Mouse (Mus musculus): ENCODE measurements around the gene Fdx1l. TPM values are rescaled to one million over a fixed set of nuclear protein-coding genes. Genes with fewer than 3 reads are reported as not detected.

Fdx1l gene
- polyA plus RNA-seq, 1 experiment from 2014 or later = 29.1 TPM

DNA sequence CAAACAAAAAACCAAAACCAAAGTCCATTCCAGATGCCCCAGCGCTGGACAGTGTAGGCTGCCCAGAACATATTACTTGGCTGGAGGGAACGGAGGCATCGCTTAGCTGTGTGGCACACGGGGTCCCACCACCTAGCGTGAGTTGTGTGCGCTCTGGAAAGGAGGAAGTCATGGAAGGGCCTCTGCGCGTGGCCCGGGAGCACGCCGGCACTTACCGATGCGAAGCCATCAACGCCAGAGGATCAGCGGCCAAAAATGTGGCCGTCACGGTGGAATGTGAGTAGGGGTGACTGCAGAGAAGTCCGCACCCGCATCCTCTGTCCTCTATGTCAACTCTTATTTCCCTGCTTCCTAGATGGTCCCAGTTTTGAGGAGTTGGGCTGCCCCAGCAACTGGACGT is 37.3 kb downstream of the Fdx1l start:
- peaks cover 90% of the 10 kb centered on the region for H3K4me1 ChIP-seq (replicated peaks)
- no peak overlapping the region for H3K9ac ChIP-seq
- H3K4me3 ChIP-seq (replicated peaks) = no peak overlapping the region
- 9% methylated on average over 20 of the region's 20 CpGs for WGBS (ENCODE audit: insufficient replicate concordance)
- no peaks in the 10 kb centered on the region for H3K9me3 ChIP-seq (replicated peaks)
- H3K36me3 ChIP-seq (replicated peaks) = no peaks in the 10 kb centered on the region; the same call in 1 of the 2 replicates
- no peak overlapping the region for H3K4me2 ChIP-seq
- ATAC-seq (ENCODE audit: insufficient read depth) = no peak
- peaks cover 89% of the 10 kb centered on the region for H3K27me3 ChIP-seq
- no peak overlapping the region for H3K27ac ChIP-seq (replicated peaks)

DNA sequence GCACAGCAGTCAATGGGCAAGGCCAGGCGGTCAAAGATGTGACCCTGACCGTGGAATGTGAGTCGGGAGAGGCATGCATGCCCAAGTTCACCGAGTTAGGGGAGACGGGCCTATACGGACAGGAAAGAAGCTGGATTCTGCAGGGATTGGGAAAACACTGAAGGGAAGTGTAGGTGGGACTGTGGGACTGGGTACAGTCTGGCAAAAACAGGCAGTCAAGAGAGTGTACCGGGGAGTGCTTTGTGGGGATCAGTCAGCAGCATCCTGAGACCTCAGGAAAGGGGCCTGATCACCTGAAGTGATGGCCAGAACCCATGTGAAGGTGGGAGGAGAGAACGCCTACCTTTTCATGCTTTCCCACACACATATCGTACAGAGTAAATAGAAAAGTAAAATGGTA is 37.8 kb downstream of the Fdx1l start:
- H3K27ac ChIP-seq (replicated peaks) = no peak overlapping the region
- H3K4me1 ChIP-seq (replicated peaks) = peaks cover 90% of the 10 kb centered on the region
- 33% methylated on average over 9 of the region's 9 CpGs for WGBS (ENCODE audit: insufficient replicate concordance)
- no peak overlapping the region for H3K4me3 ChIP-seq (replicated peaks)
- peaks cover 89% of the 10 kb centered on the region for H3K27me3 ChIP-seq
- no peaks in the 10 kb centered on the region; the same call in 1 of the 2 replicates for H3K36me3 ChIP-seq (replicated peaks)
- H3K4me2 ChIP-seq = no peak overlapping the region
- H3K9ac ChIP-seq = no peak overlapping the region
- no peaks in the 10 kb centered on the region for H3K9me3 ChIP-seq (replicated peaks)
- ATAC-seq (ENCODE audit: insufficient read depth) = no peak

- H3K4me1 ChIP-seq (replicated peaks) = peaks cover 90% of the 10 kb centered on the region
- ATAC-seq (ENCODE audit: insufficient read depth) = no peak
Measured at GRCm38 (mm10) chr9:21034481-21035085, 38.8 kb downstream of the Fdx1l start.

GRCm38 (mm10) chr9:21033136-21033535 is 40.3 kb downstream of the Fdx1l start:
- peaks cover 67% of the 10 kb centered on the region for H3K27me3 ChIP-seq
- H3K27ac ChIP-seq (replicated peaks) = no peak overlapping the region
- peak overlapping the region; percentile 77 for H3K4me3 ChIP-seq (replicated peaks)
- H3K4me1 ChIP-seq (replicated peaks) = peaks cover 93% of the 10 kb centered on the region
- no peaks in the 10 kb centered on the region for H3K9me3 ChIP-seq (replicated peaks)
- ATAC-seq (ENCODE audit: insufficient read depth) = peak; percentile 20; the same call in 1 of the 2 replicates
- H3K36me3 ChIP-seq (replicated peaks) = no peaks in the 10 kb centered on the region; the same call in 1 of the 2 replicates
- under 1% methylated on average over 34 of the region's 34 CpGs for WGBS (ENCODE audit: insufficient replicate concordance)
- peak overlapping the region; percentile 100 for H3K4me2 ChIP-seq
- peak overlapping the region; percentile 86 for H3K9ac ChIP-seq

More at GRCm38 (mm10) chr9:21034481-21035085, 38.8 kb downstream of the Fdx1l start:
- Histone ChIP-seq H3K27me3 (peaks cover 81% of the 10 kb centered on the region), H3K4me3 (replicated peaks) (peak overlapping the region; percentile 3; the same call in 1 of the 2 replicates), H3K36me3 (replicated peaks) (no peaks in the 10 kb centered on the region; the same call in 1 of the 2 replicates), H3K9me3 (replicated peaks) (no peaks in the 10 kb centered on the region), H3K9ac (no peak overlapping the region), H3K27ac (replicated peaks) (no peak overlapping the region), H3K4me2 (no peak overlapping the region)
- WGBS (ENCODE audit: insufficient replicate concordance) = 4% methylated on average over 17 of the region's 17 CpGs

DNA sequence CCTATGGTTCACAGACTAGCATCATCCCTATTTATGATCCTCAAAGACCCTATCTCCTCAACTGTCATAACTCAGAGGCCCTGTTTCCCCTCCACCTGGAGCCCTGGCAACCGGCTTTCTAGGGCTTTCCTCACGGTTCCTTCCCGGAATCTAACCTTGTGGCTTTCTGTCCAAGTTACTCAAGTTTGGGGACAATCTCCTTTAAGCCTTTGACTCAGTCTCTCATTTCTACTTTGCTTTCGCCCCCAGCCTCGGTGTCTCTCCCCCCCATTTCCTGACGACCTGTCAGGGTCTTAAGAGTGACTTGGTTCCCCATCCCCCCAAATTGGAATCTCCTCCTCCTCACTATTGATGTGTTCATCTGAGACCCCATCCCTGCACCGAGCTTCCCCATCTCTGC is 40.9 kb downstream of the Fdx1l start:
- no peak overlapping the region for H3K27ac ChIP-seq (replicated peaks)
- peak overlapping the region; percentile 77 for H3K4me3 ChIP-seq (replicated peaks)
- 3% methylated on average over 7 of the region's 7 CpGs for WGBS (ENCODE audit: insufficient replicate concordance)
- H3K4me1 ChIP-seq (replicated peaks) = peaks cover 95% of the 10 kb centered on the region
- peaks cover 60% of the 10 kb centered on the region for H3K27me3 ChIP-seq
- no peak for ATAC-seq (ENCODE audit: insufficient read depth)
- H3K4me2 ChIP-seq = peak overlapping the region; percentile 100
- H3K36me3 ChIP-seq (replicated peaks) = no peaks in the 10 kb centered on the region; the same call in 1 of the 2 replicates
- H3K9me3 ChIP-seq (replicated peaks) = no peaks in the 10 kb centered on the region
- peak overlapping the region; percentile 86; the same call in 1 of the 2 replicates for H3K9ac ChIP-seq

GRCm38 (mm10) chr9:21031896-21032351 is 41.5 kb downstream of the Fdx1l start, which contains the start of gene Icam5:
Gene Icam5 (plus strand): TSS chr9:21032073.
- no peak for ATAC-seq (ENCODE audit: insufficient read depth)
- H3K4me1 ChIP-seq (replicated peaks) = peaks cover 95% of the 10 kb centered on the region
- peak within 1 kb of the TSS; percentile 99 for H3K27ac ChIP-seq (replicated peaks)
- peaks cover 4% of the 10 kb centered on the region for H3K36me3 ChIP-seq (replicated peaks)
- H3K4me3 ChIP-seq (replicated peaks) = peak within 1 kb of the TSS; percentile 77
- peak within 1 kb of the TSS; percentile 100 for H3K4me2 ChIP-seq
- H3K27me3 ChIP-seq = peaks cover 54% of the 10 kb centered on the region
- H3K9ac ChIP-seq = peak within 1 kb of the TSS; percentile 86
- no peaks in the 10 kb centered on the region for H3K9me3 ChIP-seq (replicated peaks)
- WGBS (ENCODE audit: insufficient replicate concordance) = under 1% methylated on average over 35 of the region's 35 CpGs

DNA sequence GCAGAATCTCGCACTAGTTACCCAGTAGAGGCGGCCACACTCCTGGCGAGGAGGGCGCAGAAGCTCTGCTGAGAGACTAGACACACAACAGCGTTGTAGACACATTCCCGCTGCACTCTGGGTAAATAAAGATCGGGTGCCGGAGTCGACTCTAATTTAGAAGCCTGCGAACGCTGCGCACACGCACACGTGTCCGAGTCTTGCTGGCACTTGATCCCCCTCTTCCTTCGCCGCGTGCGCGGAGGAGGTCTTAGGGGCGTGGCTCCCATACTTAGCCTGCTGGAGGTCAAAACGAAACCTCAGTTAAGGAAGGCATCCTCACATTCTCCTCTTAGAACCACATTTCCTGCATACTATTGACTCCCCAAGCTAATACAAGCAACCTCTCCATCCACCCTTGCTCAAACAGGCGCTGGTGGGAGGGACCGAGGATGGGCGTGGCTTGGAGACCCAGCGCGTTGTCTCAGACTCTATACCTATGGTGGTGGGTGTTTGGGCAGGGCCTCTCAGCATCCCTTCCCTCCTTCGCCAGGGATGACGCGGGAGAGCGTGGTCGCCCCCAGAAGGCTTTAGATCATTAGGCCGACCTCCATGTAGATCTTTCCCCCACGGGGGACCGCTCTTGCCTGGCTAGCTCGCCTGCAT is 42.0 kb downstream of the Fdx1l start:
- peaks cover 49% of the 10 kb centered on the region for H3K27me3 ChIP-seq

DNA sequence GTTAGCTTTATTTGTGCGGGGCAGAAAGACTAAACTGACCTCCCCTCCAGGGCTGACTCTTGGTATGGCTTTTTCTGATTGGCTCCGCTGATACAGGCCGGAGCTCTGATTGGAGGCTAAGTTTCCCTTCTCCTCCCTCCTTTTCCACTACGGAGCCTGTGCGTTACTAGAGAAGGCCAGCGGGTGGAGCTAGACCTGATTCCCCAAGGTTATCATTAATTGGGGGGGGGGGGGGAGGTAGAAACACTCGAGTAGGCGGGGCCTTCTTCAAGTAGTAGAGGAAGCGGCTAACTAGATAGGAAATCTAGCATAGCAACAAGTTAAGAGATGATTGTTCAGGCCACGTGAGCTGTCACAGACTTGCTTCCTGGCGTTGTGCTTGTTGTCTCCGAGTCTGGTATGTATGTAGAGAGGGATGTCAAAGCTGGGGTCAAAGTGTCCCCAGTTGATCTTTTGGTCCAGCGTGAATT is 42.6 kb downstream of the Fdx1l start:
- peak overlapping the region; percentile 86 for H3K9ac ChIP-seq
- H3K9me3 ChIP-seq (replicated peaks) = no peaks in the 10 kb centered on the region
- H3K4me3 ChIP-seq (replicated peaks) = peak overlapping the region; percentile 77
- H3K27ac ChIP-seq (replicated peaks) = peak overlapping the region; percentile 99
- H3K4me1 ChIP-seq (replicated peaks) = peaks cover 93% of the 10 kb centered on the region
- ATAC-seq (ENCODE audit: insufficient read depth) = peak; percentile 63
- H3K27me3 ChIP-seq = peaks cover 43% of the 10 kb centered on the region
- under 1% methylated on average over 13 of the region's 13 CpGs for WGBS (ENCODE audit: insufficient replicate concordance)
- H3K36me3 ChIP-seq (replicated peaks) = peaks cover 11% of the 10 kb centered on the region
- H3K4me2 ChIP-seq = peak overlapping the region; percentile 100

More for the DNA sequence above, 42.0 kb downstream of the Fdx1l start:
- under 1% methylated on average over 36 of the region's 36 CpGs for WGBS (ENCODE audit: insufficient replicate concordance)
- H3K9me3 ChIP-seq (replicated peaks) = no peaks in the 10 kb centered on the region
- H3K36me3 ChIP-seq (replicated peaks) = peaks cover 8% of the 10 kb centered on the region
- H3K4me2 ChIP-seq = peak overlapping the region; percentile 100
- peak overlapping the region; percentile 86 for H3K9ac ChIP-seq
- peak overlapping the region; percentile 99 for H3K27ac ChIP-seq (replicated peaks)
- no peak for ATAC-seq (ENCODE audit: insufficient read depth)
- H3K4me3 ChIP-seq (replicated peaks) = peak overlapping the region; percentile 77
- H3K4me1 ChIP-seq (replicated peaks) = peaks cover 95% of the 10 kb centered on the region

DNA sequence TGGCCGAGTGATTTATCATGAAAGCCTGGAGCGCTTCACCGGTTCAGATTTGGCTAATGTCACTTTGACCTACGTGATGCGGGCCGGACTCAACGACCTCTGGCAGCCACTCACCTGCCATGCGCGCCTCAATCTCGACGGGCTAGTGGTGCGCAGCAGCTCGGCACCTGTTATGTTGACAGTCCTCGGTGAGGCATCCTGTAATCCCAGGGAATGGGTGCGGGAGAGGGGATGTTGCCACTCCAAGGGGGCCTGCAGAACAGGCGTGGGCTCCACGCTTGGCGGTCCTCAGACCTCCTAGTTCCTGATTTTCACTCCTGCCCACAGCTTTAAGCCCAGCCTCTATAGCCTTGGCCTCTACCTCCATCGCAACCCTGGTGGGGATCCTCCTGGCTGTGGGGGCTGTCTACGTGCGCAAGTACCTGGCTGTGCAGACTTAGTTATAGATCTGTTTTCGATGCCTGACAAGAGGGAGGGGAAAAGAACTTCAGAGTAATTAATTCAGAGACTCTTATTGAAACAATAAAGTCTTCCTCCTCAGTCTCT is 43.3 kb downstream of the Fdx1l start:
- H3K4me1 ChIP-seq (replicated peaks) = peaks cover 91% of the 10 kb centered on the region

GRCm38 (mm10) chr9:21029291-21030054 is 43.9 kb downstream of the Fdx1l start, which contains the start of gene Icam4:
Gene Icam4 (plus strand): TSS chr9:21029373.
- WGBS (ENCODE audit: insufficient replicate concordance) = 2% methylated on average over 37 of the region's 37 CpGs
- Histone ChIP-seq H3K9ac (peak within 1 kb of the TSS; percentile 86), H3K27me3 (peaks cover 30% of the 10 kb centered on the region), H3K4me3 (replicated peaks) (peak within 1 kb of the TSS; percentile 77), H3K9me3 (replicated peaks) (no peaks in the 10 kb centered on the region), H3K27ac (replicated peaks) (peak within 1 kb of the TSS; percentile 99), H3K36me3 (replicated peaks) (peaks cover 11% of the 10 kb centered on the region), H3K4me2 (peak within 1 kb of the TSS; percentile 100), H3K4me1 (replicated peaks) (peaks cover 85% of the 10 kb centered on the region)
- peak; percentile 82 for ATAC-seq (ENCODE audit: insufficient read depth)

More for the DNA sequence above, 43.3 kb downstream of the Fdx1l start:
- 0 out of 2 replicates have a peak, but pooled peaks have one; percentile 6 for ATAC-seq (ENCODE audit: insufficient read depth)
- Histone ChIP-seq H3K4me3 (replicated peaks) (peak overlapping the region; percentile 77), H3K9me3 (replicated peaks) (no peaks in the 10 kb centered on the region), H3K36me3 (replicated peaks) (peaks cover 11% of the 10 kb centered on the region), H3K4me2 (peak overlapping the region; percentile 100), H3K27me3 (peaks cover 36% of the 10 kb centered on the region), H3K27ac (replicated peaks) (peak overlapping the region; percentile 99), H3K9ac (peak overlapping the region; percentile 86)
- WGBS (ENCODE audit: insufficient replicate concordance) = 6% methylated on average over 22 of the region's 22 CpGs
